Mouse (Mus musculus) lung, postnatal 0 days (tissue): ENCODE data around the gene BC051019.

Experiments used
- CTCF ChIP-seq: IDR thresholded peaks from 2 replicates; pipeline ENCODE4 v1.5.1; 2016; ENCODE audit warnings: antibody characterized with exemption, mild to moderate bottlenecking
- EP300 ChIP-seq: IDR thresholded peaks from 2 replicates; pipeline ENCODE4 v1.6.1; 2016; ENCODE audit warnings: antibody characterized with exemption, mild to moderate bottlenecking, control low read depth

DNA sequence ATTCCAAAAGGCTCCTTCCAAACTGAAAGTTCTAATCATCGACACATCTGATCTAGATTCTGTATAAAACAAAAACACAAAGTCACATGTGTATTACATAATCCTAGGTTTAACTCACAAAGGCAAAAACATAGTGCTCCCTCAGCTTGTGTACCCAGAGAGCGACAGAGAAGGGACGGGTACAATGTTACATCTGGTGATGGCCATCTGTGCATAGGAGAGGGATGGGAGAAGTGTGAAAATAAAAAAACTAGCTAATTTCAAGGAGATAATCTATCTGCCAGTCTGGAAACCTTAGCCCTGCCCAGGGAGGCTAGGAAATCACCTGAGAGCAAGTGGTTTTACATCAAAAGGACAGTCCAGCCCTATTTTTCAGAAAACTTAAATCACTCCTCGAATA, 61.0 kb downstream of the BC051019 start:
- no peak for TF ChIP-seq CTCF
- TF ChIP-seq EP300 = no peak
